Comparison of ENCODE assay signal across 10 mouse cellular contexts in the genomic region with DNA sequence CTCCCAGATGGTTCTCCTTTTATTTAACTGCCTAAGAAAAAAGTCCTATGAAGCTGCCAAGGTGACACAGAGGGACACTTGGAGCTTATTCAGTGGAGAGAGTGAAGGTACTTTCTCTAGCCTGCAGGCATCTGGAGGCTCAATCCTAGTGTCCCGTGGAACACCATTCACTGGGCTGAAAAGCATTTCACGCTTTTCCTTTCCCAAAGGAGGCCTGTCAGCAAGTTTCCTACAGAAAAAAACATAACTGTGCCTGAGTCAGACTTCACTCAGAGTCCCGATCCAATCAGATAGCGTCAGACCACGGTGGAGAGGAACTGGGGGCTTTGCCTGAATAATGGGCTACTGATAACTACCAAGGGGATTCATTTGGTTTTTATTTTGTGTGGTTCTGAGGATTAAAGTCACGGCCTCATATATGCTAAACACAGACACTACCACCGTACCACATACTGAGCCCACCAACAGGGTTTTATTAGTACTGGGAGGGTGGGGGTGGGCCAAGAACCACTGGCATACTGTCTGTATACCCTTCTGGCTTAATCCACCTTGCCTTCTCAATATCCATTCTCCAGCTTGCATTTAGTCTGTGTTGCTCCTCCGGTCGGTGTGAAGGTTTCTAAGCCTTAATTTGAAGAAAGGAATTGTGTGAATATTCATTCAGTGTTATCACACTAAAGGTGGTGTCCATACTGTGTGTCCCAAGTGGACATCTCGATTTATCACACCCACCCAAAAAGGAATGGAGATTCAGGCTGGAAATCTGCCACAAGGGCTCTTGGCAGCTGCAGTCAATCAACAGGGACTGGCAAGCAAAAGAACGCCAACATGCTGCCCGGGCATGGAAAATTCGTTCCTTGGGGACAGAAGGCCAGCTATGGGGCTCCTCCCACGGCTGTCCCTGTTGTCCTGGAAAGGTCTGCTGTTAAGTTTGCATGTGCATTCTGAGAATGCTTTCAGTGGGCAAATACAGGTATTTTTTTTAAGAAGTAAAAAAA.
A peak's percentile ranks its signal among the peaks of the same experiment; 100 is the strongest.
DNase-seq lines count a peak whose midpoint lies in the region; ATAC-seq and TF ChIP-seq lines count a peak whose summit lies in the region.
"Had no signal": no experiment of that assay in that cellular context is flagged by ENCODE, and none has a peak within 500 bp of the region (broad histone marks: within the 10 kb centered on the region; RNA-seq: fewer than 3 reads in every experiment).

No protein-coding gene starts in this region.

- H3K4me1 ChIP-seq in forebrain, embryonic 12.5 days = peaks cover 25% of the 10 kb centered on the region
- H3K4me1 ChIP-seq in forebrain, embryonic 10.5 days = no peaks in the 10 kb centered on the region
- H3K4me1 ChIP-seq in forebrain, postnatal 0 days (ENCODE audit: insufficient read depth) = 0 out of 2 replicates have a peak, but pooled peaks cover 15% of the 10 kb centered on the region
- H3K4me1 ChIP-seq in liver, postnatal 0 days (ENCODE audit: insufficient read depth) = no peaks in the 10 kb centered on the region

- TF ChIP-seq CTCF in forebrain, postnatal 0 days (IDR thresholded peaks at IDR 0.05; ENCODE audit: low read depth) = no peak
- TF ChIP-seq CTCF in liver, postnatal 0 days (IDR thresholded peaks at IDR 0.05; ENCODE audit: low read depth) = no peak

- H3K27ac ChIP-seq in forebrain, embryonic 12.5 days = peak overlapping the region; percentile 63; the same call in 1 of the 2 replicates
- H3K27ac ChIP-seq in forebrain, embryonic 10.5 days = no peak overlapping the region
- H3K27ac ChIP-seq in forebrain, postnatal 0 days (ENCODE audit: low read depth, low read length) = peak overlapping the region; percentile 62
- H3K27ac ChIP-seq in liver, postnatal 0 days (ENCODE audit: low read depth) = no peak overlapping the region
- H3K27ac ChIP-seq: embryonic facial prominence, embryonic 13.5 days; limb, embryonic 13.5 days had no signal

- no peak for ATAC-seq in forebrain, embryonic 12.5 days (ENCODE audit: low FRiP score)
- peak; percentile 38 for ATAC-seq in forebrain, postnatal 0 days
- no peak for ATAC-seq in megakaryocyte-erythroid progenitor cell, adult 5-6 weeks (replicated peaks; ENCODE audit: low FRiP score, low TSS enrichment, poor library complexity, severe bottlenecking)
- ATAC-seq in granulocyte monocyte progenitor cell, adult 5-6 weeks (replicated peaks; ENCODE audit: poor library complexity, severe bottlenecking) = no peak
- ATAC-seq in liver, postnatal 0 days = no peak

- no peaks in the 10 kb centered on the region for H3K36me3 ChIP-seq in forebrain, embryonic 12.5 days (replicated peaks)
- H3K36me3 ChIP-seq in forebrain, embryonic 10.5 days (replicated peaks) = no peaks in the 10 kb centered on the region
- H3K36me3 ChIP-seq in forebrain, postnatal 0 days (ENCODE audit: insufficient read depth) = no peaks in the 10 kb centered on the region
- no peaks in the 10 kb centered on the region for H3K36me3 ChIP-seq in liver, postnatal 0 days (replicated peaks; ENCODE audit: insufficient read depth, low read length)
- H3K36me3 ChIP-seq: embryonic facial prominence, embryonic 13.5 days; limb, embryonic 13.5 days had no signal

- no peak overlapping the region for H3K4me2 ChIP-seq in forebrain, embryonic 12.5 days
- H3K4me2 ChIP-seq in forebrain, postnatal 0 days (ENCODE audit: low read depth) = no peak overlapping the region
- H3K4me2 ChIP-seq in liver, postnatal 0 days (ENCODE audit: low read depth, low read length) = no peak overlapping the region
- H3K4me2 ChIP-seq: embryonic facial prominence, embryonic 13.5 days; limb, embryonic 13.5 days had no signal

- H3K4me3 ChIP-seq in forebrain, embryonic 12.5 days (replicated peaks) = no peak overlapping the region
- no peak overlapping the region for H3K4me3 ChIP-seq in forebrain, embryonic 10.5 days
- H3K4me3 ChIP-seq in forebrain, postnatal 0 days (ENCODE audit: low read depth, low read length) = no peak overlapping the region
- no peak overlapping the region for H3K4me3 ChIP-seq in liver, postnatal 0 days (ENCODE audit: low read depth, low read length)
- H3K4me3 ChIP-seq: embryonic facial prominence, embryonic 13.5 days; limb, embryonic 13.5 days had no signal

- H3K9me3 ChIP-seq in forebrain, embryonic 12.5 days = no peaks in the 10 kb centered on the region
- no peaks in the 10 kb centered on the region for H3K9me3 ChIP-seq in forebrain, embryonic 10.5 days
- H3K9me3 ChIP-seq in forebrain, postnatal 0 days (ENCODE audit: low read length) = no peaks in the 10 kb centered on the region
- no peaks in the 10 kb centered on the region for H3K9me3 ChIP-seq in liver, postnatal 0 days (ENCODE audit: low read length)
- H3K9me3 ChIP-seq: embryonic facial prominence, embryonic 13.5 days; limb, embryonic 13.5 days had no signal

- H3K27me3 ChIP-seq in forebrain, embryonic 12.5 days = no peaks in the 10 kb centered on the region
- no peaks in the 10 kb centered on the region for H3K27me3 ChIP-seq in forebrain, embryonic 10.5 days (ENCODE audit: poor library complexity, severe bottlenecking)
- H3K27me3 ChIP-seq in forebrain, postnatal 0 days (ENCODE audit: insufficient read depth, low read length) = no peaks in the 10 kb centered on the region
- H3K27me3 ChIP-seq in liver, postnatal 0 days (ENCODE audit: insufficient read depth, low read length) = no peaks in the 10 kb centered on the region
- H3K27me3 ChIP-seq: embryonic facial prominence, embryonic 13.5 days; limb, embryonic 13.5 days had no signal

- no peak for DNase-seq in forebrain, embryonic 10.5 days (ENCODE audit: extremely low spot score, low spot score)
- peak; percentile 88 for DNase-seq in brain, adult 2 months (ENCODE audit: low read depth, low spot score)
- DNase-seq in forebrain, postnatal 0 days = peak; percentile 52
- peak; percentile 53 to 55 for DNase-seq in layer of hippocampus, postnatal 10 days (ENCODE audit: low spot score in 2 of 2)
- no peak for DNase-seq in liver, postnatal 0 days

- WGBS in forebrain, embryonic 12.5 days = 66% methylated on average over 14 of the region's 14 CpGs
- WGBS in forebrain, embryonic 10.5 days = 74% methylated on average over 14 of the region's 14 CpGs
- 37% methylated on average over 14 of the region's 14 CpGs for WGBS in forebrain, postnatal 0 days
- 63% methylated on average over 14 of the region's 14 CpGs for WGBS in liver, postnatal 0 days (ENCODE audit: insufficient replicate concordance)

- no peak overlapping the region for H3K9ac ChIP-seq in forebrain, embryonic 12.5 days
- no peak overlapping the region for H3K9ac ChIP-seq in forebrain, postnatal 0 days
- no peak overlapping the region for H3K9ac ChIP-seq in liver, postnatal 0 days (replicated peaks)
- H3K9ac ChIP-seq: embryonic facial prominence, embryonic 13.5 days; limb, embryonic 13.5 days had no signal

- no peak for TF ChIP-seq EP300 in liver, postnatal 0 days (IDR thresholded peaks at IDR 0.05; ENCODE audit: low read depth)

Comparison
In these comparisons a context has a peak if more than half of its experiments do, and no peak if none do; other contexts are left out.
1. H3K27ac ChIP-seq: peak in forebrain, embryonic 12.5 days (single experiment) and forebrain, postnatal 0 days (single experiment); none in forebrain, embryonic 10.5 days (single experiment) and liver, postnatal 0 days (single experiment).
2. DNase-seq: peak in brain, adult 2 months (single experiment), forebrain, postnatal 0 days (single experiment) and layer of hippocampus, postnatal 10 days (2 of 2); none in forebrain, embryonic 10.5 days (single experiment) and liver, postnatal 0 days (single experiment).